Mouse (Mus musculus) adrenal gland, adult 2 months (tissue): ENCODE measurements around the gene B430218F22Rik. TPM values are rescaled to one million over a fixed set of nuclear protein-coding genes. Genes with fewer than 3 reads are reported as not detected.
"Not testable (repeated sequence)": the region's sequence is repeated elsewhere in the genome, so short reads cannot be mapped to it uniquely, and the experiment has no call there.

ENCODE experiments used
- DNase-seq: peaks from one replicate; pipeline ENCODE4 v3.0.0; 2021
- long read RNA-seq: library from polyadenylated mRNA; stranded (forward); transcript quantifications from one replicate; pipeline ENCODE4 v2.0.0, GENCODE M21; 2021
- polyA plus RNA-seq: library from polyadenylated mRNA; depleted of rRNA; stranded (reverse); fragments of >200 nt; gene quantifications from 2 replicates; pipeline ENCODE4 v1.2.3, GENCODE M21; 2012; rRNA removed
- total RNA-seq, 2 experiments: library from RNA; stranded (reverse); gene quantifications; 2 replicates each; pipeline ENCODE4 v1.2.3; 2021

B430218F22Rik gene
- total RNA-seq: under 1 TPM in 1 of 2 experiments, not detected in 1; 0.38 TPM
- 0.16 and 0.27 TPM in 2 replicates for polyA plus RNA-seq
- long read RNA-seq: 0 reads

DNA sequence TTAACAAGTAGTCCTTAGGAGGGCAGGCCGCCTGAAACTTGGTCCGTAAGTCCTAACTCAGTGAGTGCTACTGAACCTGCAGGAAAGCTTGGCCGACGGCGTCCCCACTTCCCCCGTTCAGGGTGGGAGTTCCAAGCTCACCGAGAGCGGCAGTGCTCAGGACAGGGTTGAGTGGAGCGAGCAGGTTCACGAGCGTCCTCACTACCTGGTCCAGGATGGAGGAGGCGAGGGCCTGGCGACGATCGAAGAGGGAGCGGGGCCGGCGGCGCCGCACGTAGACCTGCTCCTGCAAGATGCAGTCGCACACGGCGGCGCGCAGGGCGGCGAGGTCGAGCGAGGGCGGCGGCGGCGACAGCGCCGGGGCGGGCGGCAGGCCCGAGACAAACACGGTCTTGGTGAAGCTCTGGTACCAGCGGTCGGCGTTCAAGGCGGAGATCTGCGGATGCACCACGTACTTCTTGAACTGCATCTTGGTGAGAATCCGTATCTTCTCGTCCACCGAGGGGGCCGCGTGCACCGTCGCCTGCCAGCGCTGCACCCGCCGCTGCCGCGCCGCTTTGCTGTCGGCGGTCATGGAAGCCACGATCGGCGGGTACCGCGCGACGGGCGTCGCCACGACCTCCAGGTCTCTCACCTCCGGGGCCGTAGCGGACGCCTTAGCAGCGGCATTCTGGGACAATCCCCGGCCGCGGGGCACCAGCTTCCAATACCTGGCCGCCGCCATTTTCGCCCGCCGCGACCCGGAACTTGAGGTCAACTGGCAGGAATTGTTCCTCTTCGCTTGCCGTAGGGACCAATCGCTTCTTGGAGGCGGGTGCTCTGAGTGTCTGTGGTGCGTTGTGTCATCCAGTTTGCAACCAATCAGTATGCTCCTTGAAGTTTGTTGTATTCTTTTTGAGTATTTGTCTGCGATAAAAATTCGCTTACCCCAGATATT, at the start of gene B430218F22Rik, which contains the start of gene Mrps30:
Gene B430218F22Rik, plus strand, starts transcription at position 120 of the 937 bp plus-strand sequence.
Gene Mrps30, minus strand, starts transcription at position 742 of the 937 bp plus-strand sequence.
- DNase-seq: peak; percentile 96

DNA sequence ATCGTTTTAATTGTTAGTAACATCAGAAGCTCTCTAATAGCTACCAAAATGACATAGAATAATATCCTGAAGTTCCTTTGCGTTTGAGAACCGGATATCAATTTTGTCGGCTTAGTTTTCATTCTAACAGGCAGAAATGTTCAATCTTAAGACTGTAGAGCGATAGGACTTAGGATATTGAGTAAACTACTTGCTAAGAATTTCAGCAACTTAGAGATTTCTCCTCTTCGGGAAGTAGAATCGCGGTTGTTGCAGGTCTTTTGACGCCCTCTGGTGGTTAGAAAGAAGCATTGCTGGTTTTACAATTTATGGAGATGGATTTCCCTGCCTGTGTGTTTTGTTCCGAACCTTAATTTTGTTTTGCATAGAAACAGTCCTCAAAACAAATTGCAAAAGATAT, 36.2 kb upstream of the B430218F22Rik start:
- no peak for DNase-seq

DNA sequence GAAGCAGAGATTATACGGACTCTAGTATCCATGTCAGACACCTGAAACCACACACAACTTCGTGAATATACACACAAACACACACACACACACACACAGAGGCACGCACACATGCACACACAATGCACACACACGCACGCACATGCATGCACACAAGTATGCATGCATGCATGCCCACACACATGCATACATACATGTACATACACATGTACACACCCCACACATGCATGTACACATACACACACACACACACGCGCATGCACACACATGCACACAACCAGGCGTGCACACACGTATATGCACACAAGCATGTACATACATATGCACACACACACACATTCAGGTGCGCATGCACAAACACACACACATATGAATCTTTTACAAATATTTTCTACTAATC, 35.6 kb upstream of the B430218F22Rik start:
- no peak for DNase-seq

DNA sequence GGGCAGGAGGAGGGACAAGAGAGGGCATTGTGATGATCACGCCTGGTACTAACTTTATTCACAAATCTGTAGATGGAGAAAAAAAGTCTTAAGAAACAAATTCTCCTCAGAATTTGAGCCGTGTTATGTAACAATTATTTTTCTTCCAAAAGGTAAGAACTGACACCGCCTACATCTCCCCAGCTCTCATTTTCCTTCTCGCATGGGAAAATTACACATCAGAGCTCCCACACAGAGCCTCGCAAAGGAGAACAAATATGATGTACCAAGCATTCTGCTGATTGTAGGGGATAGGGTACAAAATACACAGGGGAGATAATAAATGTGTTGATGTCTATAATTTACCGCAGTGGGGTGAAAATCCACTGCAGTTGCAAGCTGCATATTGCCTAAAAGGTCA, 23.1 kb upstream of the B430218F22Rik start:
- DNase-seq: no peak

DNA sequence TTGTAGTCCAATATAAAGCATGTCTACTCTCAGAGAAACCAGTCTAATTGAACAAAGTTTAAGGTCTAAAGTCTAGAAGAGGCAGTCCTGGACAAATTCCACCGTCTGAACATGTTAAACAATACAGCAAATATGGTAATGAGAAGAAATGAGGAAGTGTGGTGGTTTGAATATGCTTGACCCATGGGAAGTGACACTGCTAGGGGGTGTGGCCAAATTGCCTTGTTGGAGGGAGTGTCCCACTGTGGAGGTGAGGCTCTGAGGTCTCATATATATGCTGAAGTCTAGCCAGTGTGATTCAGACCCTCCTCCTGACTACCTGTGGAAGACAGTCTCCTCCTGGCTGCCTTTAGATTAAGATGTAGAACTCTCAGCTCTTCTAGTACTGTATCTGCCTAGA, 20.7 kb upstream of the B430218F22Rik start:
- DNase-seq: no peak

DNA sequence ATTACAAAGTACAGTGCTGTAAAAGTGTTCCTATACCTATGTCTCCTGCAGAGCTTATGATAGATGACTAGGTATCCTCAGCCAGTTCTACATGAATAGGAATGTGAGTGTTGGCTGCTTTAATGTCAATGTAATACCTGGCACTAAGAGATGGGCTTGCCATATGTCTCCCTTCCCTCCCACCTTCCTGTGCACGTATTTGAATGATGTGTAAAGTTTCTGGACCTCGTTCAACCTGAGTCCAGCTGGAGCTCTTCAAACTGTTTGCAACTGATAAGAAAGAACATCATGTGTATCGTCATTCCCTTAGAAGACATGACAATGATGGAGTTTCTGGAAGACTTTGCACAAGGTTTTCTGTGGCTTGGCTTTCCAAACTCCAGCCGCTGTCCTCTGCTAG, 13.6 kb upstream of the B430218F22Rik start:
- DNase-seq: no peak

DNA sequence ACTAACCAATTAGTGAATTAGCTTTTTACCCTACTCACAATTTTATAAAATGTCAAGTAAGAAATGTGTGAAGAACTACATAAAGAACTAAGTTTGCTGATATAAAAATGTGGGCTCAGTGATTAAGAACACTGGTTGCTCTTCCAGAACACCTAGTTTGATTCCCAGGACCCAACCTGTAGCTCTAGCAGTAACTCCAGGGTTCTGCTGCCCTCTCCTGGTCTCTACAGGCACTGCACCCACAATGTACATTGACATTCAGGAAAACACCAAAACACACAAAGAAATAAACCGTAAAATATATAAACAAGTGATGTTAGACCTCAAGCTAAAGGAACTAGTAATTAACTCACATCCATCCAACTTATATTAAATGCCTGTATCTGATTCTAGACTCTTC, 7.3 kb upstream of the B430218F22Rik start:
- peak; percentile 29 for DNase-seq

DNA sequence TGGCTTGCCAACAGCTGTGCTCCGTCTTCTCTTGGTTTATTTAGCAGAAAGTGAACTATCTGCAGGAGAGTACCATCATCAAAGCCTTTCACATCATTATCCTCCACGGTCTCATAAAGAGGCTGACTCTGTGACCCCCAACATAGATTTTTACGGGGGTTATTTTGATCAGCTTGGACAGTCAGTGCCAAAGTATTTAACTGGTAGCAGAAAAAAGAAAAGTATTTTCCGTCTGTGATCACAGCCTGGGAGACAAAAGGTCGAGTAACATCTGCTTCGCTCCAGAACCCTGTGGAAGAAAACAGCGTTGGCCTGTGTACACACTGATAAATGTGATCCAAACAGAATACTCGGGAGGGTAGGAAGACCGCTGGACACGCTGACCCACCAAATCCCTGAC, 6.0 kb upstream of the B430218F22Rik start:
- DNase-seq: no peak

DNA sequence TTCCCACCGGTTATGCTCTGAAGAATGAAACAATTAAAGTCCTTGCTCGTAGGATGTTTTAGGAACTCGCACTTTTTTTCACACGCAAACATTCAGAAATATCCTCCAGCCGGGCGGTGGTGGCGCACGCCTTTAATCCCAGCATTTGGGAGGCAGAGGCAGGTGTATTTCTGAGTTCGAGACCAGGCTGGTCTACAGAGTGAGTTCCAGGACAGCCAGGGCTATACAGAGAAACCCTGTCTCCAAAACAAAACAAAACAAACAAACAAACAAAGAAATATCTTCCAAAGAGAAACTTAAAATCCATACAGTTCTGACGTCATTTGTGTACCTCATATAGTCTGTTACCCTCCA, 995 bp downstream of the B430218F22Rik start:
- not testable (repeated sequence) for DNase-seq

DNA sequence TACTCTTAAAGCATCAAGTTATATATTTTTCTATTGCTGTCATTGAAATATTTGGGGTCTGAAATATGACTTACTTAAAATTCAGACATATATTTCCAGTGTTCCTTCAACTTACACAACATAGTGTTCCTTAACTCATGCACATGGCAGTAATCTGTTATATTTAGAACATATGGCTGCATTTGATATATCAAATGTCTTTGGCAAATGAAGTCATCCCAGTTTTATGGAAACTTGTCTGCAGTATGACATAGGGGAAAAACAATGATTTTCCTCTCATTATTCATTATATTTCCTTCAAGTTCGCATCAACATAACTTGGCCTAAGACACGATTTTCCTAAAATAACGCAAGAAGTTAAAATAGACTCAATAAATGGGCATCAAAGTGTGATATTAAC, 9.4 kb downstream of the B430218F22Rik start:
- no peak for DNase-seq

DNA sequence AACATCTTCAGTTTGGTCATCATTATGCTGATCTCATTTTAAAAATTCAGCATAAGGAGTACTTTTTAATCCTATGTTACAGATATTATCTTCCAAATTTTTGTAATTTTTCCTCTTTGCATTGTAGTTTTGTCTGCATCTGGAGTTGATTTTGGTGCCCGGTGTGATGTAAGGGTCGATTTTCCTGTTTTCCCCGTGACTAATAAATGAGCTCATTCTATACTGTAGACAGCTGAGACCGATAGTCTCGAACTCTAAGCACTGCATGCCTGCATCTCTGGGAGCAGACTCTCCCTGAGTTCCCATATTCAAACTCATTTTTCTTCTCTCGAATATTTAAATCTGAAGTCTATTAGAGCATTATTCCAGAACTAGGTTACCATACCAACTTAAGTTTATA, 13.9 kb downstream of the B430218F22Rik start:
- DNase-seq: no peak

DNA sequence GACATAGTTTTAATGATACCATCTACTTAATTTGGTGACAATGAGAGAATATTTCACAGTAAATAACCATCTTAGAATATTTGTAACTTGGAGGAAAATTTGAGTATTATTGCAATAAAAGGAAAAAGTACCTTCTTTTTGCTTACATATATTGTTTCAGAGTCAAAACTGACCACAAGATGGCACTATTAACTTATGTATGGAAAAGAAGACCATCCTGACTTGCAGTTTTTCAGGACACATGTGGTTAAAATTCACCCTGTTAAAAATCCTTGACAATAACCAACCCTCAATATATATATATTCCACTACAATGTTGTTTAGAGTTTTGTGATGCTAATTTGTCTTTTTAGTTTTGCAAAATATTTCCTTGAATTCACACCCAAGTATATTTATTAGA, 17.1 kb downstream of the B430218F22Rik start:
- DNase-seq: no peak

DNA sequence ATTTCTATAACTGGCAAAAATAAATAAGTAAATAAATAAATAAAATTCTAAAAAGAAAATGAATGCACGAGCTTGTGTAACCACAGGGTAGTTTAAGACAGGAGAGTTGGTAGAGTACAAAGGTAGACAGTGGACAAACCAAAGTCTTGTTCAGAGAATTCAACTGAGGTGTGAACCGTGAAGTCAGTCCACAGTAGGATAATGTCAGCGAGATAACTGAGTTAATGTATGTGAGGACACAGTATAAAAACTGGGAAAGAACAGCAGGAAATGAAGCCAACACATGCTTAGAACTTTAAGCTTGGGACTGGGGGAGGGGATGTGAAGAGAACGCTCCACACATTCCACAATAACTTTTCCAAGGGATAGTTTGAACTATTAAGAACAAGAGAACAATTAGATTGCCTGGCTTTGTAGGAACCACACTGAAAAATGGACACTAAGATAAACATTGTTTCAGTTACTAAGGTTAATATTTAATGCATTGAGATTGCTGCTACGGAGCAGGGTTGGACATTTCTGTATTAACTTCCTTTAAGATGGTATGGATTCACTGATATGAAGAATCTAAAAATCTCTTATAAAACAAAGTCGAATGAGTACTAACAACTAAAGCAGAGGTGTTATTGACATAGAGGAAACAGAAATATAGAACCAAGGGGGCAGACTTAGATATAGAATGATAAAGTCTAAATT, 25.0 kb downstream of the B430218F22Rik start:
- no peak for DNase-seq

DNA sequence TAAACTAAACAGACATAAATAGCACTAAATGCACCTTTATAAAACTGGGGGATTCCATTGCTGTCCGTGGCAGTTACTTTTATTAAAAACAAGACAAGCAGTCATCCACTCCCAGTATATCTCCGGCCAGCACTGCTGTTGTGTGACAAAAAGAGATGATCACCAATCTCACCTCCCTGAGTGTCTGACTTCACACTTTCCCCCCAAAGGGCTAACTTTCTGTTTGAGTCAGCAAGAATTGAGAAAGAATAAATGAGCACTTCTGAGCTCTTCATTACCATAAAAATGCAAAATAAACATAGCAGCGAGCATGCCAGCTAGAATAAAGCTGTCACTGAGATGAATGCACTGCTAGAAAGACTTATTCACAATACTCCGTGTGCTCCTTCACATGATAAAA, 31.7 kb downstream of the B430218F22Rik start:
- no peak for DNase-seq

DNA sequence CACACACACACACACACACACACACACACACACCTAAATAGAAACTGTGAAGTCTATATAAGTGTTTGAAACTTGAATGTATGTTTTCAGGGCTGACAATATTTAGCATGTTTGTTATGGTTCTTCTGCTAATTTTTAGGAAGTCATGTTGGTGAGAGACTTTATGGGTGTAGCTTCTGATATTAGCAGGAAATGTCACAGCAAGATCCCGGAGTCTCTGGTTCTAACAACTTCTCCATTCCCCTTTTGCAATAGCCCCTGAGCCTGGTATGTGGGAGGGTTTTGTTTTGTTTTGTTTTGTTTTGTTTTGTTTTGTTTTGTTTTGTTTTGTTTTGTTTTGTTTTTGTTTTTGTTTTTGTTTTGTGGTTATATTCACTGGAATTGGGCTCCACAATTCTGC, 34.0 kb downstream of the B430218F22Rik start:
- no peak for DNase-seq

DNA sequence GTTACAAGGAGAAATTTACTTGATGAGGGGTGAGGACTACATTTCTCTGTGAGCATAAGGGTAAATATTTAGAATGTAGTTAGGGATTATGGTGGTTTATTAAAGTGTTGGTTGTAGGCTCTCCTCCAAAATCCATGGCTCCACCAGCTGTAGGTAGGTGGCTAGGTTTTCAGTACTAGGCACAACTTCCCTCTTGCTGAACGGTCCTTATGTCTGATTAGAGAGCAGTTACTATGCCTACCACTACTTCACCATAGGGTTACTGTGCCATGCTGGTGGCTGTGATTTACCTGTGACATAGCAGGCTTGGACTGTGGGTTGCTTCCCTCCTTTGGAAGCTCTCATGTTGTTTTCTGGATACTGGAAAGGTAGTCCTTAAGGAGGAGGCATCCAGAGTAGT, 34.4 kb downstream of the B430218F22Rik start:
- DNase-seq: no peak

Other genes starting within 250 kb of the B430218F22Rik start
- 10 to 100 TPM; 25.0 to 27.9 TPM for gene Mrps30, start 622 bp downstream of the B430218F22Rik start, total RNA-seq
- gene Mrps30, start 622 bp downstream of the B430218F22Rik start, polyA plus RNA-seq: 69.9 and 76.7 TPM in 2 replicates